ENCODE assay signal across 22 mouse cellular contexts in the genomic region with DNA sequence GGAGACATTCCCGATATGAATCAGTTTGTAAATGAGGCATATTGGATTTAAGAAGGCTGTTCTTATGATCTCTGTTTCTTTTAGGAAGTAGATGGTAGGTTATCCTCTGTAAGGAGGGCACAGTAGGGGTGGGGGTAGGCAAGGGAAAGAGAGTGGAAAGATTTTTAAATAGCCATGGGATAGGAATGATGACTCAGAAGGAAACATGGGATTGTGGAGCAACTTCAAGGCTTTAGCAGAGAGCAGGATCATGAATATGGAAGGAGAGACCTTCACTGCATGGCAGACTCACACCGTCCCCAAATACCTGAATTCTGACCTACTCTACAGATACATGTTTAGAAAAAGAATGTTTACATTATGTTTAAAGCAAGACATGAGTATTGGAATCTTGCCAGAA. TPM values are rescaled to one million over a fixed set of nuclear protein-coding genes. Genes with fewer than 3 reads are reported as not detected.
"Had no signal": no experiment of that assay in that cellular context is flagged by ENCODE, and none has a peak within 500 bp of the region (broad histone marks: within the 10 kb centered on the region; RNA-seq: fewer than 3 reads in every experiment).

No protein-coding gene starts in this region.

- ATAC-seq: liver, embryonic 12.5 days; midbrain, embryonic 13.5 days had no signal

- H3K36me3 ChIP-seq: limb, embryonic 10.5 days; limb, embryonic 13.5 days; liver, embryonic 12.5 days; liver, embryonic 15.5 days; lung, embryonic 15.5 days; midbrain, embryonic 10.5 days; midbrain, embryonic 13.5 days; neural tube, embryonic 12.5 days had no signal

- DNase-seq: kidney, adult 18-20 months; kidney, postnatal 14 days; layer of hippocampus, adult 9-11 months; liver; lung, adult 18-20 months; lung, postnatal 10 days; lung, postnatal 36 days; retina, postnatal 1 day; right cerebral cortex, postnatal 25 days; spleen, adult 18-20 months; thymus, adult 18-20 months; thymus, postnatal 36 days had no signal

- H3K9ac ChIP-seq: limb, embryonic 13.5 days; liver, embryonic 12.5 days; liver, embryonic 15.5 days; lung, embryonic 15.5 days; midbrain, embryonic 13.5 days; neural tube, embryonic 12.5 days had no signal

- H3K4me2 ChIP-seq: limb, embryonic 13.5 days; liver, embryonic 12.5 days; liver, embryonic 15.5 days; lung, embryonic 15.5 days; midbrain, embryonic 13.5 days; neural tube, embryonic 12.5 days had no signal

- H3K27me3 ChIP-seq: limb, embryonic 13.5 days; liver, embryonic 12.5 days; liver, embryonic 15.5 days; lung, embryonic 15.5 days; megakaryocyte, embryonic 14.5 days; midbrain, embryonic 13.5 days; neural tube, embryonic 12.5 days had no signal

- H3K4me3 ChIP-seq: layer of hippocampus, adult 2 months; limb, embryonic 10.5 days; limb, embryonic 13.5 days; liver, embryonic 12.5 days; liver, embryonic 15.5 days; lung, embryonic 15.5 days; megakaryocyte, embryonic 14.5 days; midbrain, embryonic 10.5 days; midbrain, embryonic 13.5 days; neural tube, embryonic 12.5 days had no signal

- H3K4me1 ChIP-seq: liver, embryonic 12.5 days; liver, embryonic 15.5 days; midbrain, embryonic 10.5 days; midbrain, embryonic 13.5 days; neural tube, embryonic 12.5 days had no signal

- H3K27ac ChIP-seq: layer of hippocampus, adult 2 months; limb, embryonic 10.5 days; limb, embryonic 13.5 days; liver, embryonic 12.5 days; liver, embryonic 15.5 days; lung, embryonic 15.5 days; midbrain, embryonic 10.5 days; midbrain, embryonic 13.5 days; neural tube, embryonic 12.5 days had no signal

- H3K9me3 ChIP-seq: limb, embryonic 10.5 days; limb, embryonic 13.5 days; liver, embryonic 12.5 days; liver, embryonic 15.5 days; lung, embryonic 15.5 days; midbrain, embryonic 10.5 days; midbrain, embryonic 13.5 days; neural tube, embryonic 12.5 days had no signal

RNA-seq across cellular contexts. Expression of a gene that starts 21.7 kb away (rescaled TPM):
- polyA plus RNA-seq: midbrain, embryonic 13.5 days had no signal
